Mouse (Mus musculus) MEL (cell line): ENCODE measurements around the gene Mip. TPM values are rescaled to one million over a fixed set of nuclear protein-coding genes. Genes with fewer than 3 reads are reported as not detected.

Experiments
- DNase-seq: peaks from one replicate; pipeline ENCODE4 v3.0.0; 2011; ENCODE audit warnings: low read depth, low spot score
- H3K27ac ChIP-seq: 2 replicates; pipeline ENCODE4 v1.5.1; 2012; ENCODE audit warnings: low read depth, mild to moderate bottlenecking, control low read depth, low read length, moderate library complexity; ENCODE audit not compliant: control insufficient read depth
- H3K27me3 ChIP-seq, 2 experiments: fragments of 150-350 bp in 1 of 2; sonication (generic) in 1 of 2; 2 replicates each; pipeline ENCODE4 v1.6.1; 2012; ENCODE audit warnings: low read length in 2 of 2, mild to moderate bottlenecking in 2 of 2, improper control_type of control experiment in 1 of 2, moderate library complexity in 1 of 2; ENCODE audit not compliant: insufficient read depth in 2 of 2, control insufficient read depth in 1 of 2
- H3K36me3 ChIP-seq, 2 experiments: 2 replicates each; pipeline ENCODE4 v1.6.1; 2012 to 2014; ENCODE audit warnings: low read length in 2 of 2, improper control_type of control experiment in 1 of 2, inconsistent platforms in 1 of 2, mild to moderate bottlenecking in 1 of 2; ENCODE audit not compliant: insufficient read depth in 2 of 2, control insufficient read depth in 1 of 2
- H3K4me1 ChIP-seq, 2 experiments: fragments of 150-350 bp in 1 of 2; sonication (generic) in 1 of 2; 2 replicates each; pipeline ENCODE4 v1.6.1; 2012; ENCODE audit warnings: low read length in 2 of 2, improper control_type of control experiment in 1 of 2, mild to moderate bottlenecking in 1 of 2; ENCODE audit not compliant: insufficient read depth in 2 of 2, control insufficient read depth in 1 of 2
- H3K4me3 ChIP-seq, 2 experiments: fragments of 150-350 bp in 1 of 2; sonication (generic) in 1 of 2; 2 replicates each; pipeline ENCODE4 v1.5.1; 2012; ENCODE audit warnings: low read depth in 2 of 2, low read length in 2 of 2, mild to moderate bottlenecking in 2 of 2, moderate library complexity in 2 of 2, control low read depth in 1 of 2, improper control_type of control experiment in 1 of 2; ENCODE audit not compliant: control insufficient read depth in 1 of 2, insufficient read depth in 1 of 2
- H3K79me2 ChIP-seq: 2 replicates; pipeline ENCODE4 v1.6.1; 2012; ENCODE audit warnings: mild to moderate bottlenecking, low read length, moderate library complexity; ENCODE audit not compliant: control insufficient read depth, poor library complexity, insufficient read depth
- H3K9ac ChIP-seq: 2 replicates; pipeline ENCODE4 v1.6.1; 2012; ENCODE audit warnings: low read depth, mild to moderate bottlenecking, control low read depth, low read length, moderate library complexity; ENCODE audit not compliant: control insufficient read depth, poor library complexity, severe bottlenecking
- H3K9me3 ChIP-seq: fragments of 150-350 bp; sonication (generic); replicated peaks from 2 replicates; pipeline ENCODE4 v1.6.1; 2012; ENCODE audit warnings: mild to moderate bottlenecking, low read length, improper control_type of control experiment, moderate library complexity; ENCODE audit not compliant: insufficient read depth
- CHD1 ChIP-seq: IDR thresholded peaks from 2 replicates; pipeline ENCODE4 v1.6.1; 2012; ENCODE audit warnings: low read depth, mild to moderate bottlenecking, inconsistent platforms, low read length, improper control_type of control experiment
- CTCF ChIP-seq, 3 experiments: IDR thresholded peaks in 2 of 3; conservative IDR thresholded peaks in 1 of 3; 2 replicates each; pipeline ENCODE4 v1.5.1; 2011 to 2012; ENCODE audit warnings: low read length in 3 of 3, low read depth in 2 of 3, mild to moderate bottlenecking in 2 of 3, improper control_type of control experiment in 1 of 3, inconsistent platforms in 1 of 3, mixed read lengths in 1 of 3, moderate library complexity in 1 of 3; ENCODE audit not compliant: control insufficient read depth in 1 of 3, insufficient read depth in 1 of 3, poor library complexity in 1 of 3, severe bottlenecking in 1 of 3
- E2F4 ChIP-seq: IDR thresholded peaks from 2 replicates; pipeline ENCODE4 v1.6.1; 2011; ENCODE audit warnings: low read depth, low read length, improper control_type of control experiment, borderline replicate concordance
- ELF1 ChIP-seq: IDR thresholded peaks from 2 replicates; pipeline ENCODE4 v1.6.1; 2014; ENCODE audit warnings: low read depth, mild to moderate bottlenecking, inconsistent platforms, low read length, improper control_type of control experiment, moderate library complexity
- ETS1 ChIP-seq: IDR thresholded peaks from 2 replicates; pipeline ENCODE4 v1.6.1; 2012; ENCODE audit warnings: low read depth, mild to moderate bottlenecking, inconsistent platforms, low read length, improper control_type of control experiment, moderate library complexity
- GABPA ChIP-seq: IDR thresholded peaks from 2 replicates; pipeline ENCODE4 v1.6.1; 2012; ENCODE audit warnings: low read depth, mild to moderate bottlenecking, inconsistent platforms, low read length, improper control_type of control experiment, moderate library complexity
- HCFC1 ChIP-seq: IDR thresholded peaks from 2 replicates; pipeline ENCODE4 v1.6.1; 2012; ENCODE audit warnings: low read depth, mild to moderate bottlenecking, inconsistent platforms, low read length, improper control_type of control experiment, moderate library complexity
- MXI1 ChIP-seq: IDR thresholded peaks from 2 replicates; pipeline ENCODE4 v1.6.1; 2011; ENCODE audit warnings: mild to moderate bottlenecking, low read depth, low read length, improper control_type of control experiment
- MYC ChIP-seq: IDR thresholded peaks from 2 replicates; pipeline ENCODE4 v1.6.1; 2011; ENCODE audit warnings: low read depth, mild to moderate bottlenecking, low read length, improper control_type of control experiment, moderate library complexity
- NRF1 ChIP-seq: IDR thresholded peaks from 2 replicates; pipeline ENCODE4 v1.6.1; 2014; ENCODE audit warnings: low read depth, mild to moderate bottlenecking, inconsistent platforms, low read length, improper control_type of control experiment, moderate library complexity; ENCODE audit not compliant: poor library complexity, insufficient read depth, severe bottlenecking
- POLR2AphosphoS2 ChIP-seq: IDR thresholded peaks from 2 replicates; pipeline ENCODE4 v1.6.1; 2011; ENCODE audit warnings: low read length, improper control_type of control experiment
- RAD21 ChIP-seq: IDR thresholded peaks from 2 replicates; pipeline ENCODE4 v1.6.1; 2011; ENCODE audit warnings: mild to moderate bottlenecking, low read depth, low read length, improper control_type of control experiment
- SIN3A ChIP-seq: IDR thresholded peaks from 2 replicates; pipeline ENCODE4 v1.6.1; 2012; ENCODE audit warnings: low read length, improper control_type of control experiment, inconsistent platforms
- SMC3 ChIP-seq: IDR thresholded peaks from 2 replicates; pipeline ENCODE4 v1.6.1; 2011; ENCODE audit warnings: low read depth, low read length, improper control_type of control experiment
- TBP ChIP-seq: IDR thresholded peaks from 2 replicates; pipeline ENCODE4 v1.8.0; 2011; ENCODE audit warnings: low read depth, low read length, improper control_type of control experiment
- UBTF ChIP-seq: IDR thresholded peaks from 2 replicates; pipeline ENCODE4 v1.6.1; 2012; ENCODE audit warnings: low read depth, mild to moderate bottlenecking, inconsistent platforms, low read length, improper control_type of control experiment, moderate library complexity, borderline replicate concordance; ENCODE audit not compliant: insufficient read depth
- ZC3H11A ChIP-seq: IDR thresholded peaks from 2 replicates; pipeline ENCODE4 v1.6.1; 2012; ENCODE audit warnings: low read depth, mild to moderate bottlenecking, inconsistent platforms, low read length, improper control_type of control experiment
- polyA plus RNA-seq, 2 experiments: library from polyadenylated mRNA; stranded (reverse) in 1 of 2; unstranded in 1 of 2; fragments of >175 nt in 1 of 2; fragments of >200 nt in 1 of 2; gene quantifications; 2 replicates each; pipeline versions ENCODE4 v1.2.1 to v1.2.4; 2012; ENCODE audit warnings: low replicate concordance in 2 of 2, low read depth in 1 of 2; ENCODE audit not compliant: insufficient read length in 2 of 2, insufficient read depth in 1 of 2, missing spikeins in 1 of 2
- total RNA-seq: library from RNA; depleted of rRNA; stranded (reverse); fragments of 300-350 nt; gene quantifications from 2 replicates; pipeline ENCODE4 v1.2.3, GENCODE M21; 2012

Gene Mip
- total and polyA plus RNA-seq, 3 experiments, result 0.04 TPM; not detected in 2

DNA sequence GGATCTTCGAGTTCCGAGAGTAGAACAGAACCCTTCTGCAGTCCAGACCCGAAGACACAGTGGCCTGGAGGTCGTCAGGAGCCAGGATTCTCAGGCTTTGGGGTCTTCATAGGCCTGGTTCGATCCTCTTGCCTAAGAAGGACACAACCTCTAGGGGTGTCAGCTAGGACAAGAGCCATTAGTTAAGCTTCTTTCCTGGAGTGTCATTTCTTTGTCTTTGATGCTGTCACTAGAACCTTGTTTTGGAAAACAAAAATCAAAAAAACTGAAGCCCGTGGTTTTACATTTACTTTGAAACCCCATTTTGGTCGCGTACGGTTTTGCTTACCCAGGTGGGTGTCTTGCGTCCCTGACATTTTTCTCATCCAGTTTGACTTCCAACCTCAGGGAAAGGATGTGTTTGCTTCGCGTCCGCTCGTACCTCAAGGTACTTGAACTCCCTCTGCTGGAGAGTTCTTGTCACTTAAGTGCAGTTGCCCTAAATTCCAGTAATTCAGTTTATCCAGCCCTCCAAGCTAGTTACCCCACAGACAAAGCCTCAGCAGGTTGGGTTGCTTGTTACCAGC lies 6.9 kb downstream of the Mip start:
- Histone ChIP-seq H3K79me2 (peaks cover 14% of the 10 kb centered on the region), H3K9ac (peak overlapping the region; percentile 94), H3K36me3 (peaks cover 0 to 13% of the 10 kb centered on the region in 2 experiments; a peak in 2 of 4 replicates), H3K9me3 (no peaks in the 10 kb centered on the region), H3K4me1 (peaks cover 5 to 11% of the 10 kb centered on the region in 2 experiments), H3K27ac (peak overlapping the region; percentile 93), H3K4me3 (peak overlapping the region; percentile 79 to 85), H3K27me3 (no peaks in the 10 kb centered on the region)
- peak; percentile 92 for DNase-seq
- TF ChIP-seq RAD21 (peak; percentile 52), CTCF (IDR thresholded peaks at IDR 0.05 in 2 of 3, conservative IDR thresholded peaks at IDR 0.05 in 1 of 3; ENCODE audit: control insufficient read depth in 1 of 3, insufficient read depth in 1 of 3, low read depth in 2 of 3, low read length in 3 of 3, poor library complexity in 1 of 3, severe bottlenecking in 1 of 3) (peak; percentile 49 to 78 (median 68)), MXI1 (peak; percentile 26; the same call in 1 of the 2 replicates), SIN3A (peak; percentile 66), ZC3H11A (peak; percentile 36), ETS1 (peak; percentile 42; the same call in 1 of the 2 replicates), NRF1 (no peak), SMC3 (peak; percentile 70), MYC (no peak), E2F4 (no peak), HCFC1 (0 out of 2 replicates have a peak, but pooled peaks have one; percentile 8), GABPA (no peak), CHD1 (peak; percentile 58; the same call in 1 of the 2 replicates), POLR2AphosphoS2 (no peak), TBP (peak; percentile 50; the same call in 1 of the 2 replicates)

DNA sequence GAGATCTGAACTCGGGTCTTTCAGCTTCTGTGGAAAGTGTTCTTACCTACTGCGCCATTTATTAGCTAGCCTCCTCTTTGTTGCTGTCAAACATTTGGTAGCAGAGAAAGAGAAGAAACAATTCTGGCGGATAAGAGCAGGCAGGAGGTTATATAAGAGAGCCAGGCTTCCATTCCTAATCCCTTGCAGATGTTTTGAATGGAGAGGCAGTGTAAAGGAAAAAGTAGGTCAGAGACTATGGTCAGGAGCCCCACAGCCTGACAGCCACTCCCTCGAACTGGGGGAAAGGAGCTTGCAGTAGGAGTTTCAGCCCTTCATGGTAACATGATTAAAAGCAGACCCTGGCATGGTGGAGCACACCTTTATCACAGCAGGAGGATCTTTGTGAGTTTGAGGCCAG lies 10.7 kb downstream of the Mip start:
- Histone ChIP-seq H3K4me3 (no peak overlapping the region), H3K36me3 (peaks cover 0 to 34% of the 10 kb centered on the region in 2 experiments; a peak in 2 of 4 replicates), H3K27ac (no peak overlapping the region), H3K79me2 (peaks cover 17% of the 10 kb centered on the region), H3K27me3 (no peaks in the 10 kb centered on the region), H3K4me1 (peaks cover 23 to 30% of the 10 kb centered on the region in 2 experiments), H3K9me3 (no peaks in the 10 kb centered on the region), H3K9ac (no peak overlapping the region)
- TF ChIP-seq GABPA (no peak), ELF1 (no peak), E2F4 (no peak), UBTF (no peak)
- no peak for DNase-seq
